Mouse (Mus musculus): ENCODE measurements around the gene Dedd.

DNA sequence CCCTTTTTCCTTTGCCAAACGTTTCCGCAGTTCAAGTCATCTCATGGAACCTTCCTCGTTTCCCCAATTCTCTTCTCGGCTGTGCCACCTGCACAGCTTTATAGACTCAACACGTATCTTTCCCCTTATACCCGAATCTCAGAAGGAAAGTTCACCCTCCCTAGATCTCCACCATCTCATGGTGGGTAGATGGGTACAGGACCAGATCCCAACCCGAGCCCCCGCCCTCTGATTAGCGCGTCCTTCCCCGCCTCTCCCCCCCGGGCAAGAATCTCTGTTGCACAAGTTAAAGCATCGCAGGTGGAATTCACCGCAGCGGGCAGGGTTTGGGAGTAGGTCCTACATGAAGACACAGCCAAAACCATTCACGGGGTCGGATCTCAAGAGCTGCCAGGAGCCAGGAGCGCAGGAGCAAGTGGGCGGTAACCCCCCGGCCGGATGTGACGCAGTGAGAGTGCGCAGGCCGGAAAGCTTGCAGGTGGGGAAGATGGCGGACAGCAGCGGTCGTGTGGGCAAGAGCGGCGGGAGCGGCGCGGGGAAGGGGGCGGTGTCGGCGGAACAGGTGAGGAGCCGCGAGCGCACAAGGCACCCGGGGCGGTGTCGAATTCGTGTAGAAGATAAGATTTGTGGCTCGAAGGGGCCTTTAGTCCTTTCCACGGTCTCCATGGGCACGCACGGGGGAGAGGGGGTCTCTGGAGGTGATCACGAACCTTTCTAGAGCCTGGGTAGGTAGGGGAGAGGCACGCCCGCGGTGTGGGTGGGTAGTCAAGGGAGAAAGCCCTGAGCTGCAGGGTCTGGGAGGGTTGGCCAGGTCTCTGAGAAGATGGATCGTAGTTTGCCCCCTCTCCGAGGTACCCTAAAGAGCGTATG is 16.5 kb downstream of the Dedd start, which contains the start of the genes Nit1 and Pfdn2:
- TF ChIP-seq CTCF (IDR thresholded peaks at IDR 0.05; ENCODE audit: low read depth) (no peak), EP300 (IDR thresholded peaks at IDR 0.05; ENCODE audit: low read depth) (no peak)
